Mouse (Mus musculus): ENCODE data around the gene Tsr3.

DNA sequence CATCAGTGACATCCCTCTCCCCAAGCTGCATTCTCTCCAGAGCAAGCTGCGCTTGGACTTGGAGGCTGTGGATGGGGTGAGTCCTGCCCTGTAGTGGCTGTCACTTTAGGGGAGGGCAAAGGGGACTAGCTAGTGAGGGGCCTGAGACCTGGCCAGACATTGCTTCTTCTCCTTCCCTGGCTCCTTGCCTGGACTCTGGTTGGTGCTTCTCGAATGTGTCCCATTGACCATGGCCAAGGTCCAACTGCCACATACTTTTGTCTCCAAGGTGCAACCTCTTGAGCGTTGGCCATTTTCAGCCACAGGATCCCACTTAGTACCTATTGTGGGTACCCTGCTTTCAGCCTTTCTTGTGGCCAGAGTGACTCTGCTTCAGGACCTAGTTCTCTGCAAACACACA, 9.3 kb upstream of the Tsr3 start:
- TF ChIP-seq CTCF (IDR thresholded peaks at IDR 0.05; ENCODE audit: low read depth), result no peak
- no peak for TF ChIP-seq EP300 (IDR thresholded peaks at IDR 0.05; ENCODE audit: low read depth)
